Mouse (Mus musculus): ENCODE data around the gene Gm20388.
A peak's percentile ranks its signal among the peaks of the same experiment; 100 is the strongest.

Gene Gm20388

DNA sequence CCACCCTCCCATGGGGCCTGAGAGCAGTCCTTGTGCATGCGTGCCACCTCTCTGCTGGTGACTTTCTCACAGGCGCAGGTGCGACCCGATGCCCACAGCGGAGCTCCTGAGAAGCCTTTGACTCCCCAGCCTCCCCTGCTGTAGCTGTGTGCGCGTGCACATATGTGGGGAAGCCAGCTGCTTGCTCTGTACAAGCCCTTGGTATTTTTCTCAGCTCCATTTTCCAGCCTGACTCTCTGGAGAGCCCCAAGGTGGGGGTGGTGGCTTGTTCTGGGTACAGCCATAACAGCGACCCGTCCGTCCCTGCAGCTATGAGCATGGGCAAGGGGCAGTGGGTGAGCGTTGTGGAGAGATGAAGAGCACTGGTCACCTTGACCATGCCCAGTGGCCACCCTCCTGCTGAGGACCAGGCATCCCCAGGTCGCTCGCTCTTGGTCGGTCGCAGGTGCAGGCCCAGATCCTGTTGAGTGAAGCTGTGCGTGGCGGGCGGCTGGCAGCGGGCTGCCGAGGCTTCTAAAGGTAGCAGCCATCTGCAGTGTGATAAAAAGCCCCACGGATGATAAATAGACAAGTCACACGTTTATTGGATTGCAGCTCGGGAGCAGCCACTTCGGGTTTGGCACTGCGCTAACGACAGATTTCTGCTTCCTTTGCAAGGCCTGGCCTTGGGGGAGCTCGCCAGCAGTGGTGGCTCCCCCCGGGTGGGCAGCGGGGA, 502.4 kb downstream of the Gm20388 start:
- no peak for DNase-seq (ENCODE audit: low spot score in 2 of 2)

DNA sequence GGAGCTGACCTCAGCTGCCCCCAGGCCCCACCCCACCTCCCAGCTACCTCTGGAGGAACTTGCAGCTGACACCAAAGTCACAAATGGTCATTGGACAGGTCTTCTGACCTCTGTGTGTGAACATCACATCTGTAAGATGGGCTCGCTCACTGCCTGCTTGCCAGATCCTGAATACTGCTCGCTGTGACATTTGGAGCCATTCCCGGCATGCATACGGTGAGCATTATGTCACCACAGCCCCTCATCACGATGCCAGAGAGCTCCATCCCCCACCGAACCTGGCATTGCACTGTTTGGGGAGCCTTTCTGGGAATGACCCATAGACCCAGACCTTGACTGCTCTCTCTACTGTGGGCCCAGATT, 503.0 kb downstream of the Gm20388 start:
- no peak for DNase-seq (ENCODE audit: low spot score in 2 of 2)

- no peak for DNase-seq (ENCODE audit: low spot score in 2 of 2)
These were observed 503.6 kb downstream of the Gm20388 start for GRCm38 (mm10) chr8:120414216-120414615.

GRCm38 (mm10) chr8:120415474-120415873, 504.8 kb downstream of the Gm20388 start:
- no peak for DNase-seq (ENCODE audit: low spot score in 2 of 2)

DNA sequence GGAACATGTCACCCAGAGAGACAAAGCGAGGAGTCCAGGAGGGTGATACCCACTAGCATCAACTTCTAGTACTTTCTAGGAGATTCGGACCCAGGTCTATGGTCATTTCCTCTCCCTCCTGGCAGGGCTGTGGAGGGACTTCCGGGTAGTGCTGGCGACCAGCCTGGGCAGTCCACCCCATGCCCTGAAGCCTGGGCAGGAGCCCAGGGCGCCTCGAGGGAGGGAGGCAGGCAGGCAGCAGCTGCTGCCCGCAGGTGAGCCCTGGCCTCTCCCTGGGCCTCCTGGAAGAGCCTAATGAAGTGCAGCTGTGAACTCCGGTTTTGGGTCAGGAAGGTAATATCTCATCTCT, 505.5 kb downstream of the Gm20388 start:
- no peak for DNase-seq (ENCODE audit: low spot score in 2 of 2)

- peak in 1 of 2 experiments; percentile 45 for DNase-seq (ENCODE audit: low spot score in 2 of 2)
These were observed 506.1 kb downstream of the Gm20388 start for GRCm38 (mm10) chr8:120416522-120417394.

- no peak for DNase-seq (ENCODE audit: low spot score in 2 of 2)
These were observed 507.5 kb downstream of the Gm20388 start for GRCm38 (mm10) chr8:120418188-120418587.

GRCm38 (mm10) chr8:120419675-120420074, 509.0 kb downstream of the Gm20388 start:
- no peak for DNase-seq (ENCODE audit: low spot score in 2 of 2)

DNA sequence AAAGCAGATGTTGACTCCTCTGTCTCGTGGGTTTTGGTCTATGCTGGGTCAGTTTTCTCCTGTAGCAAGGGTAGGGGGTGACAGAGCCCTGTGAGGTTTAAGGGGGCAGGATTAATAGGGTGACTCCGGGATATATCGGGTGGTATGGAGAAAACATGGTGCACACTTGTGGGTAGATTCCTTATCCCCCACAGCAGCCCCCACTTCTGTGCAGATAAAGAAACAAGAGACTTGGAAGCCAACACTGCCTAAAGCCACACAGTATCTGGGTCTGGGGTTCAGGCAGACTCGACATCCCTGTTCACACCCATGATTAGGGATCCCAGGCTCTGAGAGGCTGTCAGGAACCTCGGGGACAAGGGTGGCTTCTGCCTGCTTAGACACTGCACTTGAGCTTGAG, 509.6 kb downstream of the Gm20388 start:
- DNase-seq (ENCODE audit: low spot score in 2 of 2): no peak

DNA sequence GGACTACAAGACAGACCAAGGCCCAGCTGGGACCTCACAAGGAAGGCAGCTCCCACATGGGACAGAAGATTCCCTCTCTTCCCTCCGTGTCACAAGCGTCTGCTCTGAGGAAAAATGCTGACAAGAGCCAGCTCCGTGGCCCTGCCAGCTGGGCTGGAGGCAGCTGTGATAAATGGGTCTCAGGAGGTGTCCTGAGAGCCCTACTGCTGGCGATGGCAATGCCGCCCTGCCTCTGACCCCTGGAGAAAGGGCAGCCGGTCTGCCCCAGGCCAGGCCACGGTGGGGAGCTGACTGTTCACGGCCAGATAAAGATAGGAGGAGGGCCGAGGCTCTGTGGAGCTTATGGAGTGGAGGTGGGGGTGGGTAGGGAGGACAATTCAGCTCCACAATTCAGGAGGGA, 511.0 kb downstream of the Gm20388 start:
- no peak for DNase-seq (ENCODE audit: low spot score in 2 of 2)

GRCm38 (mm10) chr8:120422236-120422635, 511.6 kb downstream of the Gm20388 start:
- no peak for DNase-seq (ENCODE audit: low spot score in 2 of 2)

DNA sequence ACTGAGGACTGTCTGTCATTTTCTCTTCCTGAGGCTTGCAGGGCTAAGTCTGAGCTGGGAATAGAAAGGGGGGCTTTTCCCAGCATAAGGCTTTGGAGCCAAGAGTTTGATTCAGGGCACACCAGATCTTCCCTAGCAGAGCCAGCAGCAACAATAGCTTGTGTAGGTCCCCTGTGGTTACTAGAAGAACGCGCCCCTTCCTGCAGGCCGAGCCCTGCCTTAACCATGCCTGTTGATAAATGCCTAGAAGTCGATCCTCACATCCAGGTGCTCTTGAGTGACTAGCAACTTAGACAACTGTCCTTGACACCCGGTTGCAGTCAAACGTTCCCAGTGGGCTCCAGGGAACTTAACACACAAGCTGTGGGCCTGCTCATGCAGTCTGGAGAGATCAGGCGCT, 512.9 kb downstream of the Gm20388 start:
- no peak for DNase-seq (ENCODE audit: low spot score in 2 of 2)

- no peak for DNase-seq (ENCODE audit: low spot score in 2 of 2)
These were observed 514.2 kb downstream of the Gm20388 start for GRCm38 (mm10) chr8:120424829-120425198.

DNA sequence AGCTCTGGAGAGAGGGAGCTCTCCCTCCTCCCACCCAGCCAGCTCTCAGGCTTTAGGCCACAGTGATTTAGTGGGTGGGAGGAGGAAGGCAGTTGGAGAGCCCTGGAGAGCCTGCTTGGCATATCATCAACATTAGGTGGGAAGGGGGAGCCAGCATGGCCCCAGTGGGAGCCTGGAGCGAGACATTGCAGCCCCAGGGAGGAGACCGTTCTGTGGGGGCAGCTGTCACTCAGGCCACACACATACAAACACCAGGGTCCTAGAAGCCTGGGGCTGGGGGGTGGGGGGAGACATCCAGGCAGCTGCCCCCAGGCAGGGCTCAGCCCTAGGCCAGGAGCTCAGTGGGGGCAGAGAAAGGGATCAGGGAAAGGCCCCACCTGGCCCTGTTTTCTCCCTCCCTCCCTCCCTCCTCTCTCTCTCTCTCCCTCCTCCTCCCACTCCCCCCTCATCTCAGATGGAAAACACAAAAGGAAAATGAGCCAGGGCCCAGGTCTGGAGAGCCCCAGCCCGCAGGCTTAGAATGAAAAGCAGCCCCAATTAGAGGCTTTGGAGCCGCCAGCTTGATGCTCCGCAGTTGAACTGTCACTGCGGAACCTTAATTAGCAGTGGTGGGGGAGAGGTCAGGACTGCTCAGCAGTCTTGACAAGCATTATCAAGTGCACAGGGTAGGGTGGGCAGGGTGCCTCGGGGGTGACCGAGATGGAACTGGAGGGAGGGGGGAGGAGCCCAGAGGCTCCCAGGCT, 514.7 kb downstream of the Gm20388 start:
- DNase-seq (ENCODE audit: low spot score in 2 of 2): no peak

- no peak for DNase-seq (ENCODE audit: low spot score in 2 of 2)
These were observed 515.5 kb downstream of the Gm20388 start for GRCm38 (mm10) chr8:120426105-120426504.

GRCm38 (mm10) chr8:120426622-120427385, 516.2 kb downstream of the Gm20388 start:
- DNase-seq (ENCODE audit: low spot score in 2 of 2): no peak

GRCm38 (mm10) chr8:120428492-120428891, 517.9 kb downstream of the Gm20388 start:
- DNase-seq (ENCODE audit: low spot score in 2 of 2): no peak

GRCm38 (mm10) chr8:120429116-120429515, 518.5 kb downstream of the Gm20388 start:
- DNase-seq (ENCODE audit: low spot score in 2 of 2): no peak

DNA sequence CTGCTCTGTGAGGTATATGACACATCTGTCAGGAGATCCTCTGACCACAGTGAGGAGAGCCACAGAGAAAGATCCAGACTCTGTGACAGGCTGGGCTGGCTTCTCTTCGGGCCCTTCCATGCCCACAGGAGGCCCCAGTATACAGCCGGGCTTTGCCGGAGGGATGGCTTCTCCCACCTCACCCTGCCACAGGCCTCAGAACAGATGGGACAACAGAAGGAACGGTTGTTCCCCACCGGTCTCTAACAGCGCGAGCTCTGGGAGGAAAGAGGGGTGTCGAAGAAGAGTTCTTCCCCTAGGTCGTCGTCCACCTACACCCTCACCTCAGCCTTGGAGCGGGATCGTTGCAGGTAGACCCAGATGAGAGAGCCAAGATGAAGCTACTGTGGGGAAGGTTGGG, 520.4 kb downstream of the Gm20388 start:
- no peak for DNase-seq (ENCODE audit: low spot score in 2 of 2)

DNA sequence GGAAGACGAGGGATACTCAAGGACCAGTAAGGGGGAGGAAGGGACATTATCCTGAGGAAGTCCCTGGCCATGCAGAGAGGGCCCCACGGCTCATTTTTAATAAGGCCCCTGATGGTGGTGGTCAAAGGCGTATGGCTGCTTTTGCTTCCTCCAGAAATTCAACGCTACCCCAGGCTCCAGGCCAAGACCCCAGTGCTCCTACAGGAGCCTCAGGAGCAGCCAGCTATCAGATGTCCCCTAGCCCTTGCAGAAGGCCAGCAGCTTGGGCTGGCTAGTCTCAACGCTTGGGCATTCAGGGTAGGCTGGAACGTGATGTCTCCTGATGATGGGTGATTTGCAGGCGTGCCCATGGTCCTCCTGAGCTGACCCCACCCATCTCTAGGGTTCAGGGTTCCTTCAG, 521.8 kb downstream of the Gm20388 start:
- no peak for DNase-seq (ENCODE audit: low spot score in 2 of 2)

- no peak for DNase-seq (ENCODE audit: low spot score in 2 of 2)
These were observed 522.5 kb downstream of the Gm20388 start for GRCm38 (mm10) chr8:120433143-120433542.

DNA sequence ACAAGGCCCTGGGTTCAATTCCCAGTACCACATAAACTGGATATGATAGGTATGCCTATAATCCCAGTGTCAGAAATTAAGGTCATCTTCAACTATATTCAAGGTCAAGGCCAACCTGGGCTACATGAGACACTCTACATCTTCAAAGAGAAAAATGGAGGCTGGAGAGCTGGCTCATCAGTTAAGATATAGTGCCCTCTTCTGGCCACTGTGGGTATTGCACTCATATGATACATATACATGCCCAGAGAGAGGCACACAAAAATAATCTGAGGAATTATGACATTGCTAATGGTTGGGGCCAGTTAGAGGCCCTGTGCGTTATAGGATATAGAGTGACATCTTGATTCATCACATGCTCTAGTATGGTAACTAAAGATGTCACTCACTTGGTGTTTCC, 523.1 kb downstream of the Gm20388 start:
- DNase-seq (ENCODE audit: low spot score in 2 of 2): no peak
